In the genomic region with DNA sequence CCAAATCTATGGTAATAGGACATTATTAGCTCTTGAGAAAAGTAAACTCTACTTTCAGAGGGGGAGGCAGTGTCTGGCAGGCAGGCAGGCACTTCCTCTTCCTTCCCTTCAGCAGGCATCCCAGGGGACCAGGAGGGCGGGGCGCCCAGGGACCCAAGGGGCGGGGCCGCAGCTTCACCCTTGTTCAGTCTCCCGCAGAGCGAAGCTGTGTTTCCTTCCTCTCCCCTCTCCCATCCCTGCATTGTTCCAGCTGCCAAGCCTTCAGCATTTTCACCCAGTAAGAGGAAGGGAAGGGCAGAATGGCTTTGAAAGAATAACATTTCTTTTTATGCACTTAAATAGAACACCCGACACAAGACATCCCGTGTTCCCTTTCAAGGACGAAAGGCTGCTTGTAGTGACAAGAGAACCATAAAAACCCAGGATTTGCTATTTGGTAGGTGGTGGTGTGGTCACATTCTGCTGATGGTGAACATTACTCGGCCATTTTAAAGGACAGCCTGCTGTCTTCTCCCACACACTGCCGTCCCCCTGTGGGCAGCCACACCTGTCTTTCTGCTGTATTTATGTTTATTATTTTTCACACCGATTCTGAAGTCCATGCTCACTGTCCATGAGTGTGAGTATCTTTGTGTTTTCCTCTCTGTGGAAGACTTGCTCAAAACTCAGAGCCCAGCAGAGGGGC, we compare ENCODE assay signal across 8 mouse cellular contexts.
DNase-seq lines count a peak whose midpoint lies in the region; ATAC-seq and TF ChIP-seq lines count a peak whose summit lies in the region.

No protein-coding gene starts in this region.

- peaks cover 46% of the 10 kb centered on the region for H3K4me1 ChIP-seq in E14TG2a.4 (replicated peaks; ENCODE audit: low read depth, low read length)
- H3K4me1 ChIP-seq in cerebellum, adult 2 months (ENCODE audit: control insufficient read depth, insufficient read depth, low read length) = peaks cover 12% of the 10 kb centered on the region
- H3K4me1 ChIP-seq in hindbrain, embryonic 10.5 days (replicated peaks) = peaks cover 61% of the 10 kb centered on the region
- peaks cover 10% of the 10 kb centered on the region; the same call in 1 of the 2 replicates for H3K4me1 ChIP-seq in lung, postnatal 0 days (ENCODE audit: insufficient read depth, low read depth, low read length)

- no peaks in the 10 kb centered on the region for H3K27me3 ChIP-seq in E14TG2a.4 (ENCODE audit: insufficient read depth, low read length)
- no peaks in the 10 kb centered on the region for H3K27me3 ChIP-seq in cerebellum, adult 2 months (ENCODE audit: control insufficient read depth, insufficient read depth, low read length)
- no peaks in the 10 kb centered on the region for H3K27me3 ChIP-seq in hindbrain, embryonic 10.5 days (ENCODE audit: insufficient read depth, poor library complexity, severe bottlenecking)
- H3K27me3 ChIP-seq in lung, postnatal 0 days (replicated peaks; ENCODE audit: insufficient read depth, low read length) = no peaks in the 10 kb centered on the region

- H3K4me2 ChIP-seq in lung, postnatal 0 days (replicated peaks; ENCODE audit: low read depth, low read length) = peak overlapping the region; percentile 49

- TF ChIP-seq POLR2A in cerebellum, adult 2 months (IDR thresholded peaks at IDR 0.05; ENCODE audit: borderline replicate concordance, insufficient read depth, low read length) = no peak

- H3K4me3 ChIP-seq in E14TG2a.4 (replicated peaks; ENCODE audit: low read length) = peak overlapping the region; percentile 33; the same call in 1 of the 2 replicates
- H3K4me3 ChIP-seq in cerebellum, adult 2 months (replicated peaks; ENCODE audit: insufficient read depth, low read depth, low read length) = no peak overlapping the region
- H3K4me3 ChIP-seq in hindbrain, embryonic 10.5 days = peak overlapping the region; percentile 27
- H3K4me3 ChIP-seq in lung, postnatal 0 days (ENCODE audit: low read depth, low read length) = 0 out of 2 replicates have a peak overlapping the region, but pooled peaks have one; percentile 4

- TF ChIP-seq EP300 in lung, postnatal 0 days (IDR thresholded peaks at IDR 0.05) = no peak; the same call in 1 of the 2 replicates

- WGBS in cerebellum, adult 2 months = 19% methylated on average over 12 of the region's 12 CpGs
- WGBS in hindbrain, embryonic 10.5 days = 15% methylated on average over 12 of the region's 12 CpGs
- WGBS in lung, postnatal 0 days = 10% methylated on average over 12 of the region's 12 CpGs

- DNase-seq in cerebellum, adult 2 months = peak; percentile 62 to 66
- DNase-seq in frontal cortex, adult 2 months (ENCODE audit: extremely low spot score in 1 of 2, low spot score in 1 of 2) = peak; percentile 7 to 42
- DNase-seq in hindbrain, embryonic 10.5 days (ENCODE audit: low spot score) = peak; percentile 67
- peak; percentile 43 to 71 for DNase-seq in layer of hippocampus, postnatal 10 days (ENCODE audit: low spot score in 2 of 2)
- DNase-seq in lung, postnatal 0 days (ENCODE audit: low spot score) = peak; percentile 87
- DNase-seq in ovary, postnatal 14 days (ENCODE audit: low spot score) = peak; percentile 78
- DNase-seq in thymus, postnatal 25 days = peak; percentile 90

- TF ChIP-seq CTCF in E14TG2a.4 (conservative IDR thresholded peaks at IDR 0.05; ENCODE audit: low read length) = no peak
- no peak for TF ChIP-seq CTCF in cerebellum, adult 2 months (IDR thresholded peaks at IDR 0.05; ENCODE audit: borderline replicate concordance, insufficient read depth, low read depth, low read length)
- no peak for TF ChIP-seq CTCF in lung, postnatal 0 days (IDR thresholded peaks at IDR 0.05)

- 0 out of 2 replicates have a peak overlapping the region, but pooled peaks have one; percentile 45 for H3K27ac ChIP-seq in cerebellum, adult 2 months (ENCODE audit: insufficient read depth, low read length)
- peak overlapping the region; percentile 81 for H3K27ac ChIP-seq in hindbrain, embryonic 10.5 days
- peak overlapping the region; percentile 65 for H3K27ac ChIP-seq in lung, postnatal 0 days (ENCODE audit: low read length)

- H3K9me3 ChIP-seq in E14TG2a.4 (ENCODE audit: low read length) = no peaks in the 10 kb centered on the region
- no peaks in the 10 kb centered on the region for H3K9me3 ChIP-seq in hindbrain, embryonic 10.5 days
- H3K9me3 ChIP-seq in lung, postnatal 0 days (ENCODE audit: low read length) = no peaks in the 10 kb centered on the region

- H3K36me3 ChIP-seq in E14TG2a.4 (ENCODE audit: insufficient read depth, low read length) = no peaks in the 10 kb centered on the region
- H3K36me3 ChIP-seq in hindbrain, embryonic 10.5 days = no peaks in the 10 kb centered on the region
- no peaks in the 10 kb centered on the region for H3K36me3 ChIP-seq in lung, postnatal 0 days (ENCODE audit: insufficient read depth, low read length)

- H3K9ac ChIP-seq in lung, postnatal 0 days (replicated peaks; ENCODE audit: low read depth) = 0 out of 2 replicates have a peak overlapping the region, but pooled peaks have one; percentile 12

- peak; percentile 97 for ATAC-seq in lung, postnatal 0 days

Comparison
In these comparisons a context has a peak if more than half of its experiments do, and no peak if none do; other contexts are left out.
1. DNase-seq: peak in every context shown above with its lines; median percentile 90 in thymus, postnatal 25 days; 87 in lung, postnatal 0 days; 78 in ovary, postnatal 14 days; 67 in hindbrain, embryonic 10.5 days; 64 in cerebellum, adult 2 months; 57 in layer of hippocampus, postnatal 10 days; 24 in frontal cortex, adult 2 months.